Mouse (Mus musculus) bone marrow macrophage, adult 2 months (primary cell): Measurements from ENCODE around the gene Ifna12.

ENCODE experiments used
- CTCF ChIP-seq: IDR thresholded peaks from 2 replicates; pipeline ENCODE4 v1.5.1; 2012; ENCODE audit warnings: low read depth, mild to moderate bottlenecking, low read length, moderate library complexity
- POLR2A ChIP-seq: IDR thresholded peaks from 2 replicates; pipeline ENCODE4 v1.6.1; 2012; ENCODE audit warnings: mild to moderate bottlenecking, low read depth, low read length, borderline replicate concordance

DNA sequence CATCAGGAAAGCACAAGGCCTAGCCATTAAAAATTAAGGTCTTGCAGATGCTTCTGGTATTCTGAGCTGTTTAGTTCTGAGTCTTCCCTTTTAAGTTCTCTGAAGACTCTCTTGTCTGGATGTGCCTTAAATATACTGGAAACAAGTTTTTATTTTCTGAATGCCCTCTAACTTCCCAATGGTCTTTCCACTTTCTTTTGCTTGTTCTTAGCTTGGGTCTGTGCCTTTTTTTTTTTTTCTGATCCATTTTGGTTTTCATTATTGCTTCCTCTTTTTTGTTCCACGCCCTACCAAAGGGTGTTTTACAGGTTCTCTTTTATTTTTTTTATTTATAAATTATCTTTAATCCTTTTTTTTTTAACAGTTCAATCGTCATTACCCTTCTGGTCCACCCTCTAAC, 41.2 kb upstream of the Ifna12 start, which contains the start of gene Ifna13:
- TF ChIP-seq POLR2A (no peak), CTCF (no peak)
